Mouse (Mus musculus) subcutaneous adipose tissue, adult 2 months (tissue): ENCODE data around the gene Cyp3a44. TPM values are rescaled to one million over a fixed set of nuclear protein-coding genes. Genes with fewer than 3 reads are reported as not detected.

Source experiments
- polyA plus RNA-seq: library from polyadenylated mRNA; depleted of rRNA; stranded (reverse); fragments of >200 nt; gene quantifications from 2 replicates; pipeline ENCODE4 v1.2.3, GENCODE M21; 2012; ENCODE audit warnings: low replicate concordance; rRNA removed

The Cyp3a44 gene
- polyA plus RNA-seq, result 0.05 TPM in 1 of 2 replicates, not detected in the other

GRCm38 (mm10) chr5:145805796-145806195 lies at the start of gene Cyp3a44:
Cyp3a44 (minus strand) TSS chr5:145805874.

Other genes starting within 250 kb of the Cyp3a44 start
- gene Cyp3a41b, start 221.1 kb downstream of the Cyp3a44 start, polyA plus RNA-seq, result not detected in 2 replicates
- not detected in 2 replicates for gene Cyp3a41a, start 85.7 kb downstream of the Cyp3a44 start, polyA plus RNA-seq
- gene Cyp3a11, start 74.1 kb upstream of the Cyp3a44 start, polyA plus RNA-seq, result 0.27 TPM in 1 of 2 replicates, not detected in the other
- gene Cyp3a25, start 203.7 kb upstream of the Cyp3a44 start, polyA plus RNA-seq, result 0.09 TPM in 1 of 2 replicates, not detected in the other